Mouse (Mus musculus): ENCODE measurements around the gene Cfhr1.

DNA sequence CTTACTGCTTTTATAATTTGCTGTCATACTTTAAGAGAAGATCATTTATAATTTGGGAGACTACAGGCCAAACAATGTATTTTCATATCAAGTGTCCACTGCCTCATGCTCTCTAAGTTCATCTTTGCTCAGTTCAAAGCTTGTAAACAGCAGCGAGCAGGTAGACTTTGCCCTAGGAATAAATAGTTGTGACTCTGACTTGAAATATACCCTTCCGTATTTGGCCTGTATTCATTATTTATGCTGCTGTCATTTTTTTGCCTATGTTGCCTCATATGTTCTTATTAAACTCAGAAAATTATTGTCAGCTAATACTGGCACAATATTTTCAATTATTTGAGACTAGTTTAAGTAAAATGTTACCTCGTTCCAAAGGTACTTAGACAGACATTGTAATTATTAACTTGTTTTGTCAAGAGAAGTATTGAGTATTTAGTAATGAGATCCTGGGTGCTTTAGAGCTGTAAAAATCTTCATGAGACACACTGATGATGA, 58.8 kb downstream of the Cfhr1 start, which contains the start of gene F13b:
- TF ChIP-seq POLR2A (IDR thresholded peaks at IDR 0.05; ENCODE audit: low read depth, low read length) (no peak), CTCF (IDR thresholded peaks at IDR 0.05; ENCODE audit: borderline replicate concordance, insufficient read depth, low read length) (no peak)
